Mouse (Mus musculus) heart, postnatal 4 days (tissue): ENCODE results near the gene Naaladl2. TPM values are rescaled to one million over a fixed set of nuclear protein-coding genes. Genes with fewer than 3 reads are reported as not detected.

Source experiments
- DNase-seq: peaks from one replicate; pipeline ENCODE4 v3.0.0; 2021
- total RNA-seq, 2 experiments: library from RNA; stranded (reverse); gene quantifications; 2 replicates each; pipeline ENCODE4 v1.2.3; 2021

The Naaladl2 gene
- total RNA-seq, 2 experiments from 2014 or later: 1.3 to 1.5 TPM

GRCm38 (mm10) chr3:24670500-24670899, 473.6 kb downstream of the Naaladl2 start:
- DNase-seq: no peak

GRCm38 (mm10) chr3:24668052-24668916, 475.8 kb downstream of the Naaladl2 start:
- DNase-seq: no peak

GRCm38 (mm10) chr3:24665408-24665807, 478.7 kb downstream of the Naaladl2 start:
- DNase-seq: no peak

DNA sequence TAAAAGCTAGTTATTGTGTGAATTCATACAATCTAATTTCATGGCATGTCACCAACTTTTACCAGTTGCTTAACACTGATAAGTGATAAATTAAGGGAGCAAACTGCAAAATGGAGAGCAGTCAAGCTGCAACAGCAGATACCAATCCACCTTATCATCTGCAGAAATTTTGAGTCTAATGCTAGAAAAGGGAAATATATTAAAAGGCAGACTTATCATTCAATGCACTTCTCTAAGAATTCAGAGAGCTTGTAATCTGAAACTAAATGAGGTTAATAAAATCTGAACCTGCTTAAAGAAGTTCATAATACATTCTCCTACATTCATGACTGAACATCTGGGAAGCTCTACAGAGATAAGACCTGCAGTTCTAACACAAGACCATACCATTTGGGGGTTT, 480.3 kb downstream of the Naaladl2 start:
- DNase-seq: no peak

GRCm38 (mm10) chr3:24630032-24630431, 514.0 kb downstream of the Naaladl2 start:
- no peak for DNase-seq

DNA sequence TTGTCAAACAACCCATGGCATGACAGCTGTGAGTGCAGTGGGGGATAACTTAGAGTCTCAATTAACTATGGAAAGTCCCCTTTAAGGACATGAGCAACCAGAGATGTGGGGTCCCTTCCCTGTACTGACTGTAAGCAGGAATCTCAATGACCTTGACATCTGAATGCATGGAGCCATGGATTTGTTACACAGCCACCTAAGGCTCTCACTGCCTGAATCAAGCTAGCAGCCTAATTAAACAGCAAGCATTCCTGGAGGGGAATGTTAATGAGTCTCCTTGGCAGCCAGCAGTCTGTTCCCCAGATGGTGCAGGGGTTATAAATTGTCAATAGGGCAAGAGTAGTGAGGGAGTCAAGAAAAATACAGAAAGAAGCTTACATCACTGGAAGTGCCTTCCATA, 538.6 kb downstream of the Naaladl2 start:
- no peak for DNase-seq

DNA sequence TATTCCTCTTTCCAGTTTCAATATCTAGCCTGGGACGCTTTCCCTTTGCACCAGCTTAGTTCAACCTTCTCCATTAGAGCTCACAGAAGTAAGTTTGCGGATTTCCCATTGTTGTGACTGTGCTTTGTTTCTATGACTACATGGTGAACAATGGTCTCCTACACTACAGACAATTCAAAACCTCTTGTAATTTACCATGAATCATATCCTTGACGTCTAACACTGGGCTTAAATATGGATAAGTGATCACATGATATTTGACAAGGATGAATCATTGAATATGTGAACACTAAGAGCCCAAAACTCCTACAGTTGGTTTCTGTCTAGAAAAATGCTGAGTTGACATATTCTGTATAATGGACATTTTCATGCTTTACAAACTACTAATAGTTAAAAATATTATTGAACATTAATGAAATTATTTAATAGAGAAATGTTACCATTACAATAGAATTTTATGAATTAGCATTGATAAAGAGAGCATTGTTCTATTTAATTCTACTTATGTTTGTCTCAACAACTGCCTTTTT, 539.2 kb downstream of the Naaladl2 start:
- DNase-seq: no peak

DNA sequence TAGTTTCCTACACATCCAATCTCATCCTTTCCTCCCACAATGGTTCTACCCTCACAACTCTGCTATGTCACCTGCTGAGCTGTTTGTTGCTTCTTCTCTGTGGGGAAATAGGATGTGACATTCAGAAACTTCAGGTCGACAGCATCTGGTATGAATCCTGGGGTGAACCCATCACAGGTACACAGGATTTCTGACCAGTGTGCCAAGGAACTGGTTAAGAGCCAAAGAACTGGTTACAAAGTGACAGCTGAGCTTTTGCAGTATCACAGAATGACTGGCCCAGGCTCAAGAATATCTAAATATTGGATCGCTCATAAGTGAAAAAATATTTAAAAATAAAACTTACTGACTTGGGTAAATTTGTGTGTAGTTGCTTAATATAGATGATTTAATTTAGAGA, 548.6 kb downstream of the Naaladl2 start:
- DNase-seq: no peak

GRCm38 (mm10) chr3:24556617-24557016, 587.4 kb downstream of the Naaladl2 start:
- DNase-seq: no peak

GRCm38 (mm10) chr3:24553701-24554100, 590.4 kb downstream of the Naaladl2 start:
- no peak for DNase-seq

- DNase-seq: no peak
These were observed 591.4 kb downstream of the Naaladl2 start for GRCm38 (mm10) chr3:24552631-24553030.

DNA sequence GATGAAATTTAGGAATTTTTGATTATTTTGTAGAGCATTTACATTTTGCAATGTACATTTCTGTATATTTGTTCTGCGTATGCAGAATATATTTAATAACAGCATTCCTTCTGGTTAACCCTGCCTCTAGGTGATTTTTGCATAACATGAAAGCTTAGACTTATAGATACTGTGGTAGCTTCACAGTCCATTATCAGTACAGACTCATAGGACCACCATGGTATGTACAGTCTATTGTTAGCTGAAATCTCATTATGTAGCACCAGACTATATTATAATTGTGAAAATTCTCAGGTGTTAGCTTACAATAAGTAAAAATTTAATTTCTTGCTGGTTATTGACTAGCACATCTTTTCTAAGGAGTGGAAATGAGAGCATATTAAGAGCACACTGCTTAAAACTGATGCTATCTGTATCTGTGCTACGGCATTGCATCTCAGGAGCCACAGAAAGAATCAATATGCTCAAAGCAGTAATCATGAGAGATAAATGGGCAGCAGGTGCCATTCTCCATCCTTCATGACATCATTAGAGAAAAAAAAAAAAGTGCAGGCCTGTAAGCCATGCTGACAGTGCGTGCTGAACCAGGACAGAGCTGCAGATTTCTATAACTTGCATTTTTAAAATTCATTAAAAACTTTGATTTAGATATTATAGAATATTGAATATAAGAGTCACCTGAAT, 610.1 kb downstream of the Naaladl2 start:
- DNase-seq: no peak

- no peak for DNase-seq
These were observed 629.1 kb downstream of the Naaladl2 start for GRCm38 (mm10) chr3:24514918-24515317.

GRCm38 (mm10) chr3:24486456-24487112, 657.5 kb downstream of the Naaladl2 start:
- no peak for DNase-seq

DNA sequence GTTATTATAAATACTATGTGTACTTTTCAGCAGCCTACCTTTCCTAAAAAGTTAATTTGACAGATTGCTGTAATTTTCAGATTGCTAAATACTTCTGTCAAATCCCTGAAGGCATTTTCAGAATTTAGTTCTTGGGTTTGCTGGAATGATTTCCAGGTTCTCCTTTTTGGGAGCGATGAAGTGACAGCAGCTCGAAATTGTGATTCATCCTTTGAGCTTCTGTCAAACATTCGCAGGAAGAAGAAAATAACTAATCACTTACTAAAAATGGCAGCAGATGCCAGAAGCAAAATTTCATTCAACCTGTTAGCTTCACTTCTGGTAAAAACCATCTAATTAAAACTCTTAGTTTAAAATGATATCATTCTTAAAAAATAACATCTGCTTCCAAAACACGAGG, 680.1 kb downstream of the Naaladl2 start:
- DNase-seq: no peak

GRCm38 (mm10) chr3:24440621-24441020, 703.4 kb downstream of the Naaladl2 start:
- no peak for DNase-seq

DNA sequence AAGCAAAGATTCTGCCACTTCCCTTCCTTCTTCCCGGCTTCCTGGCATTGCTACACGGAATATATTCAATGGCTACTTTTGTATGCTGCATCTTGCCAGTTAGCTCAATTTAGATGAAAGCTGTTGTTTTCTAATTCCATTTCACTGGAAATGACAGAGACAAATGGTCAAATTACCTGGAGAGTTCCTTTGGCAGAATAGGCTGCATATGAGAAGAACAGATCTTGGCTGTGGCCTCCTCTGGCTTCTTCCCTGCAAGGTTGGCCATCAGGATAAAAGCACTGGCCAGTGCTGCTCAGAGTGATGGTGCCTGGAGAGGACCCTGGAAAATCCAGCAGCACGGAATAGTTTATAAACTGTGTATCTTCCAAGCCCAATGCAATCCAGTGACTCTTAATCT, 711.3 kb downstream of the Naaladl2 start:
- no peak for DNase-seq

GRCm38 (mm10) chr3:24391737-24392136, 752.3 kb downstream of the Naaladl2 start:
- no peak for DNase-seq

- no peak for DNase-seq
These were observed 752.8 kb downstream of the Naaladl2 start for GRCm38 (mm10) chr3:24391311-24391710.

- DNase-seq: no peak
These were observed 789.1 kb downstream of the Naaladl2 start for GRCm38 (mm10) chr3:24355010-24355409.

GRCm38 (mm10) chr3:24321489-24322405, 822.3 kb downstream of the Naaladl2 start:
- DNase-seq: no peak
